Mouse (Mus musculus) small intestine, adult 2 months (tissue): Measurements from ENCODE around the gene Slc13a3.

Experiments used
- CTCF ChIP-seq: fragments of 200-500 bp; IDR thresholded peaks from 2 replicates; pipeline ENCODE4 v1.5.1; 2012; ENCODE audit warnings: low read depth, mild to moderate bottlenecking, control low read depth, inconsistent platforms, low read length, moderate library complexity, mixed read lengths; ENCODE audit not compliant: insufficient replicate concordance, insufficient read length; ENCODE audit errors: extremely low read depth
- POLR2A ChIP-seq: fragments of 200-500 bp; IDR thresholded peaks from 2 replicates; pipeline ENCODE4 v1.6.1; 2012; ENCODE audit warnings: low read depth, mild to moderate bottlenecking, control low read depth, inconsistent platforms, low read length, moderate library complexity

GRCm38 (mm10) chr2:165363282-165363681 lies 109.7 kb downstream of the Slc13a3 start:
- TF ChIP-seq POLR2A (no peak), CTCF (no peak)
